In genomic region chr13:84398476-84399344, GRCm38 (mm10) we compare ENCODE assay signal across 13 mouse cellular contexts.
DNase-seq lines count a peak whose midpoint lies in the region; ATAC-seq and TF ChIP-seq lines count a peak whose summit lies in the region.
"Had no signal": no experiment of that assay in that cellular context is flagged by ENCODE, and none has a peak within 500 bp of the region (broad histone marks: within the 10 kb centered on the region; RNA-seq: fewer than 3 reads in every experiment).

No protein-coding gene starts in this region.

- intact Hi-C loops in left cerebral cortex, postnatal 10 days (cut with DNase I): no loop called here

- H3K4me3 ChIP-seq in kidney, embryonic 14.5 days (ENCODE audit: low read length): no peak overlapping the region
- no peak overlapping the region for H3K4me3 ChIP-seq in forebrain, embryonic 10.5 days
- H3K4me3 ChIP-seq in hindbrain, postnatal 0 days (ENCODE audit: low read length): no peak overlapping the region
- no peak overlapping the region for H3K4me3 ChIP-seq in neural tube, embryonic 15.5 days (replicated peaks)
- H3K4me3 ChIP-seq: intestine, embryonic 15.5 days; lung, embryonic 15.5 days; myocyte had no signal

- H3K9me3 ChIP-seq in kidney, embryonic 14.5 days (ENCODE audit: control insufficient read depth, low read length): no peaks in the 10 kb centered on the region
- H3K9me3 ChIP-seq in forebrain, embryonic 10.5 days: no peaks in the 10 kb centered on the region
- no peaks in the 10 kb centered on the region for H3K9me3 ChIP-seq in hindbrain, postnatal 0 days (ENCODE audit: low read length)
- no peaks in the 10 kb centered on the region for H3K9me3 ChIP-seq in neural tube, embryonic 15.5 days (replicated peaks)
- H3K9me3 ChIP-seq: intestine, embryonic 15.5 days; lung, embryonic 15.5 days had no signal

- H3K27me3 ChIP-seq in kidney, embryonic 14.5 days (ENCODE audit: control insufficient read depth, insufficient read depth, low read length): no peaks in the 10 kb centered on the region
- H3K27me3 ChIP-seq in forebrain, embryonic 10.5 days (ENCODE audit: poor library complexity, severe bottlenecking): no peaks in the 10 kb centered on the region
- H3K27me3 ChIP-seq in hindbrain, postnatal 0 days (ENCODE audit: insufficient read depth, low read length): no peaks in the 10 kb centered on the region
- H3K27me3 ChIP-seq in neural tube, embryonic 15.5 days (replicated peaks): no peaks in the 10 kb centered on the region
- H3K27me3 ChIP-seq: intestine, embryonic 15.5 days; lung, embryonic 15.5 days had no signal

- no peak overlapping the region for H3K4me2 ChIP-seq in kidney, embryonic 14.5 days (replicated peaks; ENCODE audit: low read depth, low read length)
- H3K4me2 ChIP-seq in hindbrain, postnatal 0 days (ENCODE audit: low read depth, low read length): no peak overlapping the region
- H3K4me2 ChIP-seq in neural tube, embryonic 15.5 days: no peak overlapping the region
- H3K4me2 ChIP-seq: heart, embryonic 11.5 days; intestine, embryonic 15.5 days; lung, embryonic 15.5 days had no signal

- no peak for DNase-seq in kidney, postnatal 10 days
- no peak for DNase-seq in forebrain, embryonic 10.5 days (ENCODE audit: extremely low spot score, low spot score)
- peak; percentile 38 for DNase-seq in hindbrain, postnatal 0 days (ENCODE audit: low spot score)
- DNase-seq in left cerebral cortex, postnatal 10 days (ENCODE audit: extremely low spot score in 1 of 2, low spot score in 2 of 2): no peak
- no peak for DNase-seq in cerebellum, adult 9-11 months
- DNase-seq: cerebellum, adult 8-10 months had no signal

- no peak for TF ChIP-seq CTCF in hindbrain, postnatal 0 days (IDR thresholded peaks at IDR 0.05; ENCODE audit: low read depth)

- H3K9ac ChIP-seq in kidney, embryonic 14.5 days (ENCODE audit: low read depth, low read length): no peak overlapping the region
- H3K9ac ChIP-seq in hindbrain, postnatal 0 days (replicated peaks; ENCODE audit: low read length): no peak overlapping the region
- no peak overlapping the region for H3K9ac ChIP-seq in neural tube, embryonic 15.5 days (replicated peaks)
- H3K9ac ChIP-seq: intestine, embryonic 15.5 days; lung, embryonic 15.5 days had no signal

- H3K36me3 ChIP-seq in kidney, embryonic 14.5 days (ENCODE audit: control insufficient read depth, insufficient read depth, low read length): no peaks in the 10 kb centered on the region
- no peaks in the 10 kb centered on the region for H3K36me3 ChIP-seq in forebrain, embryonic 10.5 days (replicated peaks)
- no peaks in the 10 kb centered on the region for H3K36me3 ChIP-seq in hindbrain, postnatal 0 days (ENCODE audit: insufficient read depth, low read length)
- no peaks in the 10 kb centered on the region for H3K36me3 ChIP-seq in neural tube, embryonic 15.5 days
- H3K36me3 ChIP-seq: intestine, embryonic 15.5 days; lung, embryonic 15.5 days had no signal

- ATAC-seq in kidney, embryonic 14.5 days (ENCODE audit: low FRiP score, low TSS enrichment): 0 out of 2 replicates have a peak, but pooled peaks have one; percentile 39
- peak; percentile 76 for ATAC-seq in hindbrain, postnatal 0 days
- ATAC-seq in neural tube, embryonic 15.5 days (ENCODE audit: low FRiP score): peak; percentile 76
- ATAC-seq in megakaryocyte progenitor cell, adult 5-6 weeks (replicated peaks; ENCODE audit: poor library complexity): no peak
- ATAC-seq: intestine, embryonic 15.5 days had no signal

- H3K4me1 ChIP-seq in kidney, embryonic 14.5 days (ENCODE audit: control insufficient read depth, insufficient read depth, low read length): no peaks in the 10 kb centered on the region
- H3K4me1 ChIP-seq in forebrain, embryonic 10.5 days: peaks cover 21% of the 10 kb centered on the region
- H3K4me1 ChIP-seq in hindbrain, postnatal 0 days (ENCODE audit: insufficient read depth, low read length): peaks cover 10% of the 10 kb centered on the region
- peaks cover 19% of the 10 kb centered on the region for H3K4me1 ChIP-seq in neural tube, embryonic 15.5 days
- H3K4me1 ChIP-seq: intestine, embryonic 15.5 days; lung, embryonic 15.5 days had no signal

- no peak overlapping the region for H3K27ac ChIP-seq in kidney, embryonic 14.5 days (ENCODE audit: low read depth, low read length)
- H3K27ac ChIP-seq in forebrain, embryonic 10.5 days: 0 out of 2 replicates have a peak overlapping the region, but pooled peaks have one; percentile 60
- H3K27ac ChIP-seq in hindbrain, postnatal 0 days: peak overlapping the region; percentile 62; the same call in 1 of the 2 replicates
- peak overlapping the region; percentile 66 for H3K27ac ChIP-seq in neural tube, embryonic 15.5 days (replicated peaks)
- H3K27ac ChIP-seq: intestine, embryonic 15.5 days; lung, embryonic 15.5 days had no signal

- WGBS in kidney, embryonic 14.5 days: 50% methylated on average over 7 of the region's 7 CpGs
- WGBS in forebrain, embryonic 10.5 days: 76% methylated on average over 7 of the region's 7 CpGs
- 27% methylated on average over 7 of the region's 7 CpGs for WGBS in hindbrain, postnatal 0 days
- WGBS in neural tube, embryonic 15.5 days: 23% methylated on average over 7 of the region's 7 CpGs
